Mouse (Mus musculus) megakaryocyte, embryonic 14.5 days (primary cell): Measurements from ENCODE around the gene Hoxa3.

Experiments
- FLI1 ChIP-seq: IDR thresholded peaks from 2 replicates; pipeline ENCODE4 v1.6.1; 2012; ENCODE audit warnings: low read length, inconsistent platforms, mixed read lengths
- GATA1 ChIP-seq: IDR thresholded peaks from 3 replicates; pipeline ENCODE4 v1.6.1; 2012; ENCODE audit warnings: mixed read lengths, low read length, inconsistent platforms, borderline replicate concordance

GRCm38 (mm10) chr6:52184668-52185067 lies 28.5 kb downstream of the Hoxa3 start:
- no peak for TF ChIP-seq GATA1
- TF ChIP-seq FLI1: no peak
